Mouse (Mus musculus): ENCODE results near the gene Gm14137. TPM values are rescaled to one million over a fixed set of nuclear protein-coding genes. Genes with fewer than 3 reads are reported as not detected.

Gene Gm14137
- polyA plus RNA-seq, 1 experiment, result 4.7 TPM

DNA sequence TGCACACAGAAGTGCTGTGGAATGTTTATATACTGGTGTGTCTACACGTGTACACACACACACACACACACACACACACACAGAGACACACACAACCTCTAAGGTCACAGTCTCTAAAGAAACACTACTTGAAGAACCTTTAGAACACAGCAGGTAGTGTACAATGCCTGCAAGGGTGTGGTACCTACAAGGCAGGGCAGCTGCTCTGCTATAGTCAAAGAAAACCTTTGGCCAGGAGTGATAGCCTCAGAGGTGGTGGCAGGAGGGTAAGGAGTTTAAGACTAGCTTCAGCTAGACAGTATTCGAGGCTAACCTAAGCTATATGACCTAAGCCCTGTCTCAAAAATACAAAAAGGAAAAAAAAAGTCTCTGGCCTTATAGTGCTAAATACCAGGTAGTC is 19.6 kb upstream of the Gm14137 start:
- H3K36me3 ChIP-seq (ENCODE audit: control insufficient read depth, insufficient read depth, low read length), result peaks cover 2% of the 10 kb centered on the region; the same call in 1 of the 2 replicates
- peaks cover 2% of the 10 kb centered on the region; the same call in 1 of the 2 replicates for H3K4me1 ChIP-seq (ENCODE audit: control insufficient read depth, insufficient read depth, low read length)
- TF ChIP-seq CTCF (IDR thresholded peaks at IDR 0.05; ENCODE audit: control insufficient read depth, insufficient read depth, insufficient replicate concordance, low read depth, low read length), result no peak
- H3K4me3 ChIP-seq (ENCODE audit: control insufficient read depth, low read depth, low read length), result no peak overlapping the region
- H3K27ac ChIP-seq (ENCODE audit: control insufficient read depth, insufficient read depth, low read depth, low read length), result no peak overlapping the region
- H3K27me3 ChIP-seq (ENCODE audit: control insufficient read depth, insufficient read depth, low read length), result no peaks in the 10 kb centered on the region

DNA sequence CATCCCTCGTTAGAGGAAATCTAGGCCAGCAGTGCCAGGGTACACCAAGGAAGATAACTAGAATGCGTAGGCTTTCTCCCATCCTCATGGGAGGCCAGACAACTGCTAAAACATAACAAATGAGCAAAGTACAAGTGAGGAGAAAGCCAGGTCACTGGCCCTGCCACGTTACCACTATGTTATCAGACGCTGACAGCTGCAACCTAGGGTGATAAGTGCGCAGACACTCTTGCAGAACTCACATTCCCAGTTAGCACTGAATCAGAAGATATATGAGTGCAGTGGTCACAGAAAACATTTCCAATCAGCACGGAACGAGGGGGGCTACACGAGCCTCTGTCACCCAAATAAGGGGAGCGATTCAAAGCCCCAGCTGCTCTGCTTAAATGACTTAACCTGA is 18.9 kb upstream of the Gm14137 start:
- Histone ChIP-seq H3K4me1 (ENCODE audit: control insufficient read depth, insufficient read depth, low read length) (peaks cover 2% of the 10 kb centered on the region; the same call in 1 of the 2 replicates), H3K36me3 (ENCODE audit: control insufficient read depth, insufficient read depth, low read length) (peaks cover 2% of the 10 kb centered on the region; the same call in 1 of the 2 replicates), H3K27ac (ENCODE audit: control insufficient read depth, insufficient read depth, low read depth, low read length) (no peak overlapping the region), H3K4me3 (ENCODE audit: control insufficient read depth, low read depth, low read length) (peak overlapping the region; percentile 34), H3K27me3 (ENCODE audit: control insufficient read depth, insufficient read depth, low read length) (no peaks in the 10 kb centered on the region)
- TF ChIP-seq CTCF (IDR thresholded peaks at IDR 0.05; ENCODE audit: control insufficient read depth, insufficient read depth, insufficient replicate concordance, low read depth, low read length), result no peak
- no peak for TF ChIP-seq POLR2A (IDR thresholded peaks at IDR 0.05; ENCODE audit: control insufficient read depth, low read depth, low read length)

DNA sequence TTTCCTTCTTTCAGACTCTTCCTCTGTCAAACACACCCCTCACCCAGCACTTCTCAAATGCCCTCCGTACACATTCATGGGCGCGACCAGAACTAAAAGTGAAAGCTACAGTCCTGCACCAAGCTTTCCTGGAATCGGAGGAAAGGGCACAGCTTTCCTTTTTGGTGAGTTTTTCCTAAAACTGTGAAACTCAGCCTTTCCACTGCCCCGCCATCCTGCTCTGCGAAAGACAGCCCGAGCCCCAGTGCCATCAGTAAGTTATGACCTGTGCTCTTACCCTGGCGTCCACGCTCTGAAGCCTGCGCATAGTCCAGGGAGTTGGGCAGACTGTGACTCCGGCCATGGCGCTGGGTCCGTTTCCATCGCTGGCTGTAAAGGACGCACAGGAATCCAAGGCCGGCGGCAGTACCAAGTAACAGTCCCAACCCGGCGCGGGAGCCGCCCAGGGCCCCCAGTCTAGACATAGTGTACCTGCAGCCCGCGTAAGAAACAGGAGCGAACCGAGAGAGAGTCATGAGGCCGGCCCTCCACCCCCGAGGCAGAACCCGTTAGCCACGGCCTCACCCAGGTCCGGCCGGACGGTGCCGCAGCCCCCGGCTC is 18.1 kb upstream of the Gm14137 start:
- Histone ChIP-seq H3K27ac (ENCODE audit: control insufficient read depth, insufficient read depth, low read depth, low read length) (peak overlapping the region; percentile 74; the same call in 1 of the 2 replicates), H3K27me3 (ENCODE audit: control insufficient read depth, insufficient read depth, low read length) (no peaks in the 10 kb centered on the region), H3K4me3 (ENCODE audit: control insufficient read depth, low read depth, low read length) (peak overlapping the region; percentile 98), H3K36me3 (ENCODE audit: control insufficient read depth, insufficient read depth, low read length) (peaks cover 2% of the 10 kb centered on the region; the same call in 1 of the 2 replicates), H3K4me1 (ENCODE audit: control insufficient read depth, insufficient read depth, low read length) (peaks cover 2% of the 10 kb centered on the region; the same call in 1 of the 2 replicates)
- TF ChIP-seq POLR2A (IDR thresholded peaks at IDR 0.05; ENCODE audit: control insufficient read depth, low read depth, low read length), result no peak
- no peak for TF ChIP-seq CTCF (IDR thresholded peaks at IDR 0.05; ENCODE audit: control insufficient read depth, insufficient read depth, insufficient replicate concordance, low read depth, low read length)

DNA sequence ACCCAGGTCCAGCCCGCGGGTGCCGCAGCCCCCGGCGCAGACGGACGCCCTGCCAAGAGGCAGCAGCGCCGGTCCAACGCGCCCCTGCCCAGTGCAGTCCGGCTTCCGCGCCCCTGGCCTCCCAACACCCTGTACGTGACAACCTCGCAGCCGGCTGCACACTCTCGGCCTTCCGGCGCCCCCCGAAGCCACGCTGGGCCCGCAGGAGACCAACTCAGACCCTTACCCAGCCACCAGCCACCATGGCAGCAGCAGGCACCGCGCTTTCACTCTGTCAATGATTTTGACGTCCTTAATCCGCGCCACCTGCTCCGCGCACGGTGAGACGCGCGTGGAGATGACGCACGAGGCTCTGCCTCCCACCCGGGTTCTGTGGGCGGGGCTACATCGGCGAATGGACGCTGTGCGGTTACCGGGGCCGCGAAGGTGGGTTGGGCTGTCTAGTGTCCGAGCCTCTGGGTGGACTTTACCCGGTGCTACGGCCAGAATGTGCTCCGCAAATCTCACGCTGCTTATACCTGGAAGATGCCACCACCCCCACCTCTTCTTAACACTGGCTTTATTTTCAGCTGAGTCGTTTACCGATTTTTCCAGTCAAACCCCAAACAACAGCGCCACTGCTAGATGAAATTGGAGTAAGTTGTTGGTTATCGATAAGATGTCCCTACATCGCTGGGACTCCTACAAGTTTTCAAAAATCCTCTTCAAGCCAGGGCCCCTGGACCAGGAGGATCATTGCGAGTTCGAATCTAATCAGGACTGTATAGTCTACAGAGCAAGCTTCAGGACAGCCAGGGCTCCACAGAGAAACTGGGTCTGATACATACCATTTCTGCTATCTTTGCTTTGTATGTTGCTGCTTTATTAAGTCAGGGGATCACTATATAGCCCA is 17.4 kb upstream of the Gm14137 start, which contains the start of gene Rmdn3:
Gene Rmdn3, minus strand, starts transcription at position 354 of the 892 bp plus-strand sequence.
- TF ChIP-seq CTCF (IDR thresholded peaks at IDR 0.05; ENCODE audit: control insufficient read depth, insufficient read depth, insufficient replicate concordance, low read depth, low read length), result no peak
- TF ChIP-seq POLR2A (IDR thresholded peaks at IDR 0.05; ENCODE audit: control insufficient read depth, low read depth, low read length), result peak; percentile 95

DNA sequence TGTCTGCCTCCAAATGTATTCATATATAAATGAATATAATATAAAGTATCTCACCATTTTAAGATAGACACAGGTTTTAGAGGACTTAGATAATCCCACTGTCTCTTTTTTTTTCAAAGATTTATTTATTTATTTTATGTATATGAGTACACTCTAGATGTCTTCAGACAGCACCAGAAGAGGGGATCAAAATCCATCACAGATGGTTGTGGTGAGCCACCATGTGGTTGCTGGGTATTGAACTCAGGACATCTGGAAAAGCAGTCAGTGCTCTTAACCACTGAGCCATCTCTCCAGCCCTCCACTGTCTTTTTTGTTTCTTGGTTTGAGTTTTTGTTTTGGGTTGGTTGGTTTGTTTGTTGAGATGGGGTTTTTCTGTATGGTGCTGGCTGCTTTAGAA is 16.5 kb upstream of the Gm14137 start:
- no peaks in the 10 kb centered on the region for H3K27me3 ChIP-seq (ENCODE audit: control insufficient read depth, insufficient read depth, low read length)
- H3K4me1 ChIP-seq (ENCODE audit: control insufficient read depth, insufficient read depth, low read length), result peaks cover 2% of the 10 kb centered on the region; the same call in 1 of the 2 replicates
- TF ChIP-seq POLR2A (IDR thresholded peaks at IDR 0.05; ENCODE audit: control insufficient read depth, low read depth, low read length) (no peak), CTCF (IDR thresholded peaks at IDR 0.05; ENCODE audit: control insufficient read depth, insufficient read depth, insufficient replicate concordance, low read depth, low read length) (no peak)
- H3K36me3 ChIP-seq (ENCODE audit: control insufficient read depth, insufficient read depth, low read length), result no peaks in the 10 kb centered on the region
- H3K27ac ChIP-seq (ENCODE audit: control insufficient read depth, insufficient read depth, low read depth, low read length), result no peak overlapping the region
- peak overlapping the region; percentile 43; the same call in 1 of the 2 replicates for H3K4me3 ChIP-seq (ENCODE audit: control insufficient read depth, low read depth, low read length)

More for the DNA sequence above, 17.4 kb upstream of the Gm14137 start, which contains the start of gene Rmdn3:
- Histone ChIP-seq H3K27ac (ENCODE audit: control insufficient read depth, insufficient read depth, low read depth, low read length) (peak within 1 kb of the TSS; percentile 92), H3K27me3 (ENCODE audit: control insufficient read depth, insufficient read depth, low read length) (no peaks in the 10 kb centered on the region), H3K36me3 (ENCODE audit: control insufficient read depth, insufficient read depth, low read length) (no peaks in the 10 kb centered on the region; the same call in 1 of the 2 replicates), H3K4me3 (ENCODE audit: control insufficient read depth, low read depth, low read length) (peak within 1 kb of the TSS; percentile 98), H3K4me1 (ENCODE audit: control insufficient read depth, insufficient read depth, low read length) (peaks cover 2% of the 10 kb centered on the region; the same call in 1 of the 2 replicates)

DNA sequence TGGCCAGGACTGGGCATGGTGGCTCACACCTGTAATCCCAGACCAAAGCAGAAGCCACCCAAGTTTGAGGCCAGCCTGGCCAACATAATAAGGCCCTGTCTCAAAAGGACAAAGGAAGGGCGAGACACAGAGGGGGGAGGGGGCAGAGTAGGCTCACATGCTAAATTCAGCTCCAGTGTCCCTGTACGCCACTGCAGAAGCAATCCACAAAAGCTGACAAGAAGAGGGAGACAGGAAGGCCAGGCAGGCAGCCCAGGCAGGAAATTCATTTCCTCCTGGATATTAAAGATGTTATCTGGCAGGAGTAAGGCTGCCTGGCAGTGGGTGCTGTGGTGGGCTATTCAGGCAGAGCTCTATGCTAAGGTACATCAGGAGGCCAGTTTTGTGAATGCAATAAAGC is 13.1 kb upstream of the Gm14137 start:
- Histone ChIP-seq H3K27me3 (ENCODE audit: control insufficient read depth, insufficient read depth, low read length) (no peaks in the 10 kb centered on the region), H3K27ac (ENCODE audit: control insufficient read depth, insufficient read depth, low read depth, low read length) (no peak overlapping the region), H3K4me1 (ENCODE audit: control insufficient read depth, insufficient read depth, low read length) (no peaks in the 10 kb centered on the region; the same call in 1 of the 2 replicates), H3K4me3 (ENCODE audit: control insufficient read depth, low read depth, low read length) (no peak overlapping the region), H3K36me3 (ENCODE audit: control insufficient read depth, insufficient read depth, low read length) (no peaks in the 10 kb centered on the region)
- TF ChIP-seq CTCF (IDR thresholded peaks at IDR 0.05; ENCODE audit: control insufficient read depth, insufficient read depth, insufficient replicate concordance, low read depth, low read length) (no peak), POLR2A (IDR thresholded peaks at IDR 0.05; ENCODE audit: control insufficient read depth, low read depth, low read length) (no peak)

DNA sequence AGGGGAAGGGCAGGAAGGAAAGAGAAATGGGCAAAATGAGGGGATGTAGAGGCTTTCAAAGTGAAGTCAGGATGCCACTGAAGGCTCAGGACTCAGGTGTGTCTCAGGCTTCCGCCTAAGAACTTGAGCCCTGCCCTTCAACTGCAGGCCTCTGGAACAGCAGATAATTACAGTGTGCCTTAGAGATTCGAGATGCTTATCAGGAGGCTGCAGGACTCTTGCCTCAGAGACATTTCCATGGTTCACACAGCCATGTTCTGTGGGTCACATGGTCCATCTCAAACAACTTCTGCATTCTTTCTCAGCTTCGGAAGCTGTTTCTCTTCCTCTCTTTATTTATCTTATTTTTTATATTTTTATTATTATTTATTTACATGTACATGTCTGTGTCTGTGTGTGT is 11.2 kb upstream of the Gm14137 start:
- H3K27ac ChIP-seq (ENCODE audit: control insufficient read depth, insufficient read depth, low read depth, low read length), result no peak overlapping the region
- H3K27me3 ChIP-seq (ENCODE audit: control insufficient read depth, insufficient read depth, low read length), result no peaks in the 10 kb centered on the region
- peaks cover 15% of the 10 kb centered on the region for H3K4me1 ChIP-seq (ENCODE audit: control insufficient read depth, insufficient read depth, low read length)
- TF ChIP-seq CTCF (IDR thresholded peaks at IDR 0.05; ENCODE audit: control insufficient read depth, insufficient read depth, insufficient replicate concordance, low read depth, low read length), result no peak
- TF ChIP-seq POLR2A (IDR thresholded peaks at IDR 0.05; ENCODE audit: control insufficient read depth, low read depth, low read length), result no peak
- no peak overlapping the region for H3K4me3 ChIP-seq (ENCODE audit: control insufficient read depth, low read depth, low read length)
- no peaks in the 10 kb centered on the region for H3K36me3 ChIP-seq (ENCODE audit: control insufficient read depth, insufficient read depth, low read length)
